Mouse (Mus musculus): ENCODE data around the gene Lmf2.

Lmf2 gene

GRCm38 (mm10) chr15:89372536-89372935 lies 17.1 kb upstream of the Lmf2 start:
- DNase-seq (ENCODE audit: low spot score), result no peak

DNA sequence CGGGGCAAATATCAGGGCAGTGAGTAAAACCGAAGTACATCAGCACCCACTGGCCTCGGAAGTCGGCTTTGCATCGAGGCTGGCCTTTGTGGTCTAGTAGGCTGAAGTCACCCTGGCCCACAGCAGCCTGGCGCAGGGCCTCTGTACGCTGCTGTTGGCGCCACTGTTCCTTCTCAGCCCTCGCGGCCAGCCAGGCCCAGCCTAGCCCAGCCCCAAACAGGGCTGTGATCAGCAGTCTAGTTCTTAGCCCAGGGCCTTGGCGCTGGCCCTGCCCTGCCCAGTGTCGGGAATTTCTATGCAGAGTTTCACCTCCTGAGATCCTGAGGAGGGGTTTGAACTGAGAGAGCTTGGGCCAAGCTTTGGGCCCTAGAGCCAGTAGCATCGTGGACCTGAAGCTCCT lies 16.6 kb upstream of the Lmf2 start:
- no peak for DNase-seq (ENCODE audit: low spot score)

DNA sequence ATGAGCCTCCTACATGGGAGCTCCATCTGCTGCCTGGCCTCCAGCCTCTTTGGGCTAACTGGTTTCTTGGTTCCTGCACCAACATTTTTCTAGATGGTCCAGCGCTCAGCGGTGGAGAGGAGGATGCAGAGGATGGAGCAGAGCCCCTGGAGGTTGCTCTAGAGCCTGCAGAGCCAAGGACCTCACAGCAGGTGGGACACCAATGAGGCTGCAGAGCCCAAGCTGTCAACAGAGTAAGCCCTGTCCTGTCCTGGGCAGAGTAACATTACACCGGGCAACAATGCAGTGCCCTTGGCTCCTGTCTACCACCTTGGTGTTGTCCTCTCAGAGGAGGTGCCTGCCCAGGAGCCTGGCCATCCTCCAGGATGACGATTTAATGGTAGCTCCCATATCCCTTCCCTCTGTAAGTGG lies 9.7 kb upstream of the Lmf2 start:
- DNase-seq (ENCODE audit: low spot score), result no peak

DNA sequence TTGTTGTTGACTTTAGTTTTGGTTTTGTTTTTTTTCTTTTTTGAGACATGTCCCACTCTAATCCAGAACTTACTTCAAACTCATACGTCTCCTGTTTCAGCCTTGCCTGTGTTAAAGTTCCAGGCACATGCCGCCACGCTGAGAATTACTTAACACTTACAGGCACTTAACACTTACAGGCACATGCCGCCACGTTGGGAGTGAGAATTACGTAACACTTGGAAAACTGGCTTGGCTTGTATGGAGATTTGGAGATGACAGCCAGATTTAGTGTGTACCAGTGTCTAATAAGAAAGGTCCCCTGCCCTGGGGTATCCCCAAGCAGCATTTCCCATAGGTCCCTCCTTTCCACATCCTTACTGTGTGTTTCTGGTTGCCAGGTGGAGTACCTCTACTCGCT lies 7.6 kb upstream of the Lmf2 start:
- no peak for DNase-seq (ENCODE audit: low spot score)

GRCm38 (mm10) chr15:89358784-89359183 lies 3.3 kb upstream of the Lmf2 start:
- no peak for DNase-seq (ENCODE audit: low spot score)

DNA sequence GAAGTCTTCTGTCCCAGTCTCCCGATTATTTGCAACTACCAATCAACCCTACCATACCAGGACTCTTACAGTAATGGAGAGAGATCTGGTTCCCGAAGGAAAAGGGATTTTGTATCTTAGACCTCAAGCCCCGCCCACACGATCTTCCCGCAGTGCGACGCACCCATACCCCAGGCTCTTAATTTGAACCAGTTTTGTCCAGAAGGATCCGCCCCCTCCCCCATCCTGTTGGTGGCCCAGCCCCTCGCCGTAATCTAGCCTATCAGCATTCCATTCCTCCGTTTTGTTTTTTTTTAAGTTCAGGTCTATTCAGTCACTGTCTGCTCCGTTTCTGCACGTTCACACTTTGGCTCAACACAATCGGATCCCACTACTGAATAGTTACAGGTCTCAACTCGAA lies 913 bp upstream of the Lmf2 start:
- DNase-seq (ENCODE audit: low spot score), result peak; percentile 91

GRCm38 (mm10) chr15:89354455-89354854 lies 1.0 kb downstream of the Lmf2 start:
- DNase-seq (ENCODE audit: low spot score), result no peak

- no peak for DNase-seq (ENCODE audit: low spot score)
Observed at GRCm38 (mm10) chr15:89353837-89354236, 1.6 kb downstream of the Lmf2 start.

- DNase-seq (ENCODE audit: low spot score), result no peak
Observed at GRCm38 (mm10) chr15:89352795-89353194, 2.7 kb downstream of the Lmf2 start.

DNA sequence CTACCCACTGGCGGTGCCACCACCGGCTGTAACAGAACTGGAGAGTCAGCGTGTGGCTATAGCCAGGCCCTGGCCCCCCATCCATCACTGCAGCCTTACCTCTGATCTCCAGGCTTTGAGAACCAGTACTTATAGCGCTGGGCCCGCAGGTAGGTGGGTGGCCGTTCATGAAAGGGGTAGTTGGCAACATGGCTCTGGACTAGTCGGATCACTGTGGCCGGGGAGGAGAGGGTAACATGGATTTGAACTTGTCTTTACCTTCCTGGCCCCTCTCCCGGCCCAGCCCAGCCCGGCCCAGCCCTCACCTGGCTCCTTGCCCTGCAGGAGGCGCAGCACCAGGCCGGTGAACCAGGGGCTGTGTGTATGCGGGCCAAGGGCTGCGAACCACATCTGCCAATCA lies 3.4 kb downstream of the Lmf2 start:
- DNase-seq (ENCODE audit: low spot score), result no peak

GRCm38 (mm10) chr15:89351302-89351701 lies 4.2 kb downstream of the Lmf2 start:
- no peak for DNase-seq (ENCODE audit: low spot score)

DNA sequence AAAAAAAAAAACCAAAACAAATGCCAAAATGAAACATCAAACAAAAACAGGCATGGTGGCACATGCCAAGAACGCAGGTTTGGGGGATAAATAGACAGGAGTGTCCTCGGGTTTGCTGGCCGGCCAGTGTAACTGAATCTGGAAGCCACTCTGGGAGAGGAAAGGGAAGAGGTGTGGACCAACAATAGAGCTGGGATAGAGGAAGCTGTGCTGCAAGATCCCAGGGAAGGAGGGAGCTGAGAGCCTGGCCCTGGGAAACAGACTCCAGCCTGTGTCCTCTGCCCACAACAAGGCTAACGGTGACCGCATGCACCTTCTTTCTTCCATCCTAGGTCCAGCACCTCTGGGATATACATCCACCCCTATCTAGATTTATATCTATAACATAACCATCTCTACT lies 5.0 kb downstream of the Lmf2 start:
- no peak for DNase-seq (ENCODE audit: low spot score)

DNA sequence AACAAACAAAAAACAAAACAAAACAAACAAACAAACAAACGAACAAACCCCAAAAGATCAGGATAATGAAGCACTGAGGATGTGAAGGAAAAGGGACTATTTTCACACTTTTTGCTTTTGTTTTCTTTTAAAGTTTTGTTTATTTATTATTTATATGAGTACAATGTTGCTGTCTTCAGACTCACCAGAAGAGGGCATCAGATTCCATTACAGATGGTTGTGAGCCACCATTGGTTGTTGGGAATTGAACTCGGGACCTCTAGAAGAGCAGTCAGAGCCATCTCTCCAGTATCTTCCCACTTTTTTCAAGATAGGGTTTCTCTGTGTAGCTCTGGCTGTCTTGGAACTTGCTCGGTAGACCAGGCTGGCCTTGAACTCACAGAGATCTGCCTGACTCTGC lies 12.1 kb downstream of the Lmf2 start:
- DNase-seq (ENCODE audit: low spot score), result no peak

DNA sequence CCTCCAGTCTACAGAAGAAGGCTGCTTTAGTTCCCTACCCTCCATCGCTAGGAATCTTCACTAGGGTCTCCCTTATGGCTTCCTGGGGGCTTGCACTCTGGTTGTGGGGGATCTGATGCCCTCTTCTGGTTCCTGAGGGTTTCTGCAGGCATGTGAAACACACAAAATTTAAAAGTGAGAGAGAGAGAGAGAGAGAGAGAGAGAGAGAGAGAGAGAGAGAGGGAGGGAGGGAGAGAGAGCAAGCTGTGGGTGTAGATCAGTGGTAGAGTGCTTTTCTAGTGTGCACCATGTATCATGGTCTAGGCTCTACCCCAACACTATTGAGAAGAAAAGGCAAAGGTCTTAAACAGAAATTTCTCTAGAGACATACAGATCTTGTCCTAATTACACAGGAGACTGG lies 13.8 kb downstream of the Lmf2 start:
- no peak for DNase-seq (ENCODE audit: low spot score)

GRCm38 (mm10) chr15:89340136-89340535 lies 15.3 kb downstream of the Lmf2 start:
- no peak for DNase-seq (ENCODE audit: low spot score)

GRCm38 (mm10) chr15:89339696-89340095 lies 15.8 kb downstream of the Lmf2 start:
- DNase-seq (ENCODE audit: low spot score), result no peak

- no peak for DNase-seq (ENCODE audit: low spot score)
Observed at GRCm38 (mm10) chr15:89336422-89336821, 19.0 kb downstream of the Lmf2 start.

GRCm38 (mm10) chr15:89334774-89335537 lies 20.5 kb downstream of the Lmf2 start:
- DNase-seq (ENCODE audit: low spot score), result no peak

DNA sequence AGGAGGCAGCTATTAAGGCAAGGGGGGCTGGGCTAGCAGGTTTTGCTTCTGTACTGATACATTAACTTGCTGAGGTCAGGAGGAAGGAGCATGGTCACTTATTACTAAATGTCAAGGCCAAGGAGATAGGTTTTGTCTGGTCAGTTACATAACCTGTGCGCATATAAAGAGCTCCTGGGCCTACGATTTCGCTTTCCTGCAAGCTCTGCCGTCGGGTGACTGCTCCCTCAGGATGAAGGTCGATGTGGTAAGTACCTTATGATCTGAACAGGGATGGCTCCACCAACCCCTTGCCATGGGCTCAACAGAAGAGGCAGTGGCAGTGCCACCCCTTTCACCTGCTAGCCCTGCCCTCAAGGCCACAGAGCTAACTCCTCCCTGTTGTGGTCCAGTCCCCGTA lies 21.2 kb downstream of the Lmf2 start, which contains the start of gene Miox:
Gene Miox, plus strand, starts transcription at position 128 of the 400 bp plus-strand sequence.
- no peak for DNase-seq (ENCODE audit: low spot score)

- no peak for DNase-seq (ENCODE audit: low spot score)
Observed at GRCm38 (mm10) chr15:89326441-89326840, 29.0 kb downstream of the Lmf2 start.

DNA sequence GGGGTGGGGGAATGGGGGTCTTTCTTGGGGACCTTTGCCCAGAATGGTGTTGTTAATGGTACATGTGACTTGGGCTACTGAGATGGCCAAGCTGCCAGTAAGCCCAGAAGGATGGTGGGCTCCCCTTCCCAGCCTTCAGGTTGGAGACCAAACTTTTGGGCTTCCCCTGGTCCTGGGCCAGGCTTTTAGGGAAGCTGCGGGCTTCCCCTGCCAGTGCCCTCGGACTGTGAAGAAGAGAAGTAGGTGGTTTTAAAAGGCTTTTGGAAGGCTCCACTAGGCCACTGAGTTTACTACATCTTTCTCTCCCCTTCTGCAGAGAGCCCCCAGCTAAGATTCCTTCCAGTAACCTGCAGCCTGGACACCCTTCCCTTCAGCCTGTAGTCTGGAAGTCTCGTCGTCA lies 31.8 kb downstream of the Lmf2 start:
- DNase-seq (ENCODE audit: low spot score), result no peak

DNA sequence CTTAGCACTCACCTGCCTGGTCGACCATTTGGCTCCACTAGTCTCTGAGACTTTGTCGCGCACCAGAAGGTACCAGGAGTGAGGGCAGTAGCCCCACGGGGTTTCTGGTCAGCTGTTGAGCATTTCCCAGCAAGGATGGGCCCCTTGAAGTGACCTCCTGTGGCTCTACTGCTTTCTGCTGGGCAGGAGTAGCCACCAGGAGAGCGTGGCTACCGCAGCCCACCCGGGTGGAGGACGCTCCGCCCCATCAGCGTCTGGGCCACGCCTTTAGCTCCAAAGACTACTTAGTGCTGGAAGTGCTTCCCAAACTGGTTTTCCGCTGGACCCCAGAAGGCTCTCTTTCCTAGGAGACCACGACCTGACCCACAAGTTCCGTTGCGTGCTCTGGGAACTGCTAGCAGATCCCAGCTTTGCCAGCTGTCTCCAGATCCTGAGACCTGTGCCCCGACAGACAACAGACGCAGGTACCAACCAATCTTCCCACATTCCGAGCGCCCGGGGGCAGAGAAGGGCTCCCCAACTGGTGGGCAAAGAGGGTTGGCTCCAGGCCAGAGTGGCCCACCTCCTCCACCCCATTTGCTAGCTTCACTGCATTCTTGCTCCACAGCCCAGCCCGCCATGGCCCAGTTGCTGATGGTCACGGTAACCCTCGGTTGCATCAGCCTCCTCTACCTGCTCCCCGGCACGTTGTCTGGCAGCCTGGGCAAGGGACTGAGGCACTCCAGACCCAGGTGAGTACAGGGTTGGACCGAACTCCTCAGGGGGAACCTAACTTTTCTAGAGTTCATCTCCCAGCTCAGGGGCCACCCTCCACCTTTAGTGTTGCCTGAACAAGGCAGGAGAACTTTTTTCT lies 32.6 kb downstream of the Lmf2 start, which contains the start of gene Adm2:
Gene Adm2, plus strand, starts transcription at position 51 of the 853 bp plus-strand sequence.
- DNase-seq (ENCODE audit: low spot score), result peak; percentile 34

DNA sequence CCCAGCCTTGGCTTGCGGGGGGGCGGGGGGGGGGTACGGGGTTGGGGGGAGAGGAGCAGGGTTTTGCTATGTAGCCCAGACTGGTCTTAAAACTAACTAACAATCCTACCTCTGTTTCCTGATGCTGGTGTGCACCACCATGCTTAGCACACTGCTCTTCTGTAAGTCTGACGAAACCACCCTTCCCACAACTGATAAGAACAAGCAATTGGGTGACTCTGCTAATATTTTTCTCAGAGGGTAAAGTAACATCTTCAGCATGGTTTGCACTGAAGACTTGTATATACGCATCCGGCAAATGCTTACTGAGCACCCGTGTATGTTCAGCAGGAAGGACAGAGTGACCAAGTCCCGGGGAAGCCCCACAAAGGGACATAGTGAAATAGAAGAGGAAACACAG lies 34.2 kb downstream of the Lmf2 start:
- DNase-seq (ENCODE audit: low spot score), result no peak
